Mouse (Mus musculus) intestine, postnatal 0 days (tissue): ENCODE measurements around the gene Gm15557. TPM values are rescaled to one million over a fixed set of nuclear protein-coding genes. Genes with fewer than 3 reads are reported as not detected.
"Not testable (repeated sequence)": the region's sequence is repeated elsewhere in the genome, so short reads cannot be mapped to it uniquely, and the experiment has no call there.

ENCODE experiments used
- ATAC-seq: fragments of 200-750 bp; cut with Nextera tagmentation; 2 replicates; pipeline ENCODE4 v1.8.0; 2017; ENCODE audit warnings: mild to moderate bottlenecking, moderate TSS enrichment, moderate library complexity
- H3K27ac ChIP-seq: fragments of 300-500 bp; sonication (generic); 2 replicates; pipeline ENCODE4 v1.5.1; 2014; ENCODE audit warnings: mild to moderate bottlenecking, low read depth, low read length, moderate library complexity
- H3K27me3 ChIP-seq: fragments of 300-500 bp; sonication (generic); replicated peaks from 2 replicates; pipeline ENCODE4 v1.6.1; 2014; ENCODE audit warnings: low read length, mixed read lengths; ENCODE audit not compliant: control insufficient read depth, insufficient read depth
- H3K36me3 ChIP-seq: fragments of 300-500 bp; sonication (generic); 2 replicates; pipeline ENCODE4 v1.6.1; 2014; ENCODE audit warnings: mild to moderate bottlenecking, moderate library complexity; ENCODE audit not compliant: control insufficient read depth, insufficient read depth
- H3K4me1 ChIP-seq: fragments of 300-500 bp; sonication (generic); replicated peaks from 2 replicates; pipeline ENCODE4 v1.6.1; 2014; ENCODE audit warnings: antibody characterized with exemption, low read length, mixed read lengths; ENCODE audit not compliant: control insufficient read depth, insufficient read depth
- H3K4me2 ChIP-seq: fragments of 300-500 bp; sonication (generic); replicated peaks from 2 replicates; pipeline ENCODE4 v1.6.1; 2014; ENCODE audit warnings: low read depth, mild to moderate bottlenecking, moderate library complexity
- H3K4me3 ChIP-seq: fragments of 300-500 bp; sonication (generic); 2 replicates; pipeline ENCODE4 v1.5.1; 2014; ENCODE audit warnings: low read depth, low read length
- H3K9ac ChIP-seq: fragments of 300-500 bp; sonication (generic); 2 replicates; pipeline ENCODE4 v1.6.1; 2014; ENCODE audit warnings: mild to moderate bottlenecking, low read depth, low read length
- H3K9me3 ChIP-seq: fragments of 300-500 bp; sonication (generic); 2 replicates; pipeline ENCODE4 v1.6.1; 2016; ENCODE audit warnings: mixed run types; ENCODE audit not compliant: control insufficient read depth
- CTCF ChIP-seq: sonication (generic); IDR thresholded peaks from 2 replicates; pipeline ENCODE4 v1.5.1; 2016; ENCODE audit warnings: low read depth, mild to moderate bottlenecking, control low read depth, antibody characterized with exemption, moderate library complexity
- WGBS: fragments of 180-500 bp; shearing (Covaris S2); extraction: QIAGEN DNeasy Blood & Tissue Kit; methylation state at CpG from one replicate; pipeline ENCODE4 v1.1.7; 2014; 5-methylcytosine and 5-hydroxymethylcytosine counted together
- polyA plus RNA-seq: library from polyadenylated mRNA; unstranded; fragments of >200 nt; fragmentation: Nextera tagmentation; extraction: Ambion mirVana; gene quantifications from 2 replicates; pipeline ENCODE4 v1.2.1, GENCODE M21; 2015

Gm15557 gene
- polyA plus RNA-seq, 1 experiment from 2014 or later, result not detected

GRCm38 (mm10) chr2:155923143-155923542 lies 17.4 kb upstream of the Gm15557 start:
- Histone ChIP-seq H3K27me3 (no peaks in the 10 kb centered on the region), H3K4me1 (no peaks in the 10 kb centered on the region), H3K27ac (no peak overlapping the region), H3K9me3 (no peaks in the 10 kb centered on the region), H3K4me2 (no peak overlapping the region), H3K9ac (no peak overlapping the region), H3K4me3 (no peak overlapping the region), H3K36me3 (peaks cover 8% of the 10 kb centered on the region; the same call in 1 of the 2 replicates)
- no peak for ATAC-seq
- 90% methylated on average over 7 of the region's 7 CpGs for WGBS
- no peak for TF ChIP-seq CTCF

DNA sequence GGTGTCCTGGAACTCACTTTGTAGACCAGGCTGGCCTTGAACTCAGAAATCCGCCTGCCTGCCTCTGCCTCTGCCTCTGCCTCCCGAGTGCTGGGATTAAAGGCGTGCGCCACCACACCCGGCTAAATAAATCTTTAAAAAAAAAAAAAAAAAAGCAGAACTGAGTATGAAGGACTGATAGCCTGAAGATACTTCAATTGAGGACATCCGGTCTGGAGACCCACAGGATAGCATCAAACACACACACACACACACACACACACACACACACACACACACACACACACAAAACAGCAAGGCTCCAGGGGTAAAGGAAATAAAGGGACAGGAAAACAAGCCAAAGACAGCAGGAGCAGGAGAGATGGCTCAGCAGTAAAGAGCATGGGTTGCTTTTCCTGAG lies 15.3 kb upstream of the Gm15557 start:
- not testable (repeated sequence) for H3K4me2 ChIP-seq, H3K27ac ChIP-seq, ATAC-seq, H3K27me3 ChIP-seq, H3K4me3 ChIP-seq, H3K36me3 ChIP-seq, H3K9me3 ChIP-seq, H3K9ac ChIP-seq, H3K4me1 ChIP-seq
- 83% methylated on average over 6 of the region's 6 CpGs for WGBS

DNA sequence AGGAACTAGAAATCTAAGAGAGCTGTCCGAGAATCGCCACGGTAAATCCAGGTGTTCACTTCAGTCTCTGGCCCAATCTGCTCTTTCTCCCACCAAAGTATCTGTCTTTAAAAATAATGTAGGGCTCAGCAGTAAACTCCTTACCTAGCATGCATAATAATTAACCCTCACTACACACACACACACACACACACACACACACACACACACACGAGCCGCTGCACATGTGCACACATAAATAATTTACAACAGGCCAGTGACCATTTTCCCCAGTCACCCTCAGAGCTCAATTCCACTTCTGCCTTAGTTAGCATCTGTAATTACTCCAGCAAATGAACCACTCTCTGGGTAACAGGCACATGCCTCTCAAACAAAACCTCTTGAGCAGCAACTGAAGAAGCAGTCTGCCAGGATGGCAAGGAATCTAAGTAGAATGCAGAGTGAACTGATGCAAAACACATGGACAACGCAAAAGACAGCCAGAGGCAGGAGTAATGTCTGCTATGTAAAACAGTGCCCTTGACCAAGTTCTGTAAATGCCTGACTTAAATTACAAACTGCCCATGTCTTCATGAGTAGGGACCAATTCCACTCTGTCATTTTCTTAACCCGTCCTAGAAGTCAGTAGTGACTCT lies 11.7 kb upstream of the Gm15557 start:
- Histone ChIP-seq H3K27me3 (no peaks in the 10 kb centered on the region), H3K27ac (peak overlapping the region; percentile 47; the same call in 1 of the 2 replicates), H3K4me3 (peak overlapping the region; percentile 48), H3K4me2 (peak overlapping the region; percentile 66), H3K9me3 (no peaks in the 10 kb centered on the region), H3K4me1 (peaks cover 9% of the 10 kb centered on the region; the same call in 1 of the 2 replicates), H3K36me3 (0 out of 2 replicates have a peak, but pooled peaks cover 3% of the 10 kb centered on the region), H3K9ac (0 out of 2 replicates have a peak overlapping the region, but pooled peaks have one; percentile 38)
- ATAC-seq, result no peak
- 52% methylated on average over 7 of the region's 7 CpGs for WGBS
- TF ChIP-seq CTCF, result no peak

- H3K36me3 ChIP-seq, result no peaks in the 10 kb centered on the region
- ATAC-seq, result peak; percentile 88
- peak within 1 kb of the TSS; percentile 48 for H3K4me3 ChIP-seq
- under 1% methylated on average over 38 of the region's 38 CpGs for WGBS
- peak within 1 kb of the TSS; percentile 38 for H3K9ac ChIP-seq
- peak within 1 kb of the TSS; percentile 67 for H3K27ac ChIP-seq
- H3K9me3 ChIP-seq, result no peaks in the 10 kb centered on the region
- peaks cover 9% of the 10 kb centered on the region; the same call in 1 of the 2 replicates for H3K4me1 ChIP-seq
- no peaks in the 10 kb centered on the region for H3K27me3 ChIP-seq
- H3K4me2 ChIP-seq, result peak within 1 kb of the TSS; percentile 66
- TF ChIP-seq CTCF, result no peak
Observed at GRCm38 (mm10) chr2:155929531-155930442, 10.7 kb upstream of the Gm15557 start, which contains the start of gene Uqcc1. Gene Uqcc1, minus strand, starts transcription at chr2:155930310.

- H3K27me3 ChIP-seq, result no peaks in the 10 kb centered on the region
- no peaks in the 10 kb centered on the region for H3K9me3 ChIP-seq
- H3K4me1 ChIP-seq, result no peaks in the 10 kb centered on the region
- no peak overlapping the region for H3K4me3 ChIP-seq
- TF ChIP-seq CTCF, result no peak
- H3K27ac ChIP-seq, result no peak overlapping the region
- no peaks in the 10 kb centered on the region for H3K36me3 ChIP-seq
- H3K4me2 ChIP-seq, result no peak overlapping the region
- no peak overlapping the region for H3K9ac ChIP-seq
- 67% methylated on average over 7 of the region's 7 CpGs for WGBS
- no peak for ATAC-seq
Observed at GRCm38 (mm10) chr2:155939897-155940529, 515 bp upstream of the Gm15557 start.
